Mouse (Mus musculus): ENCODE measurements around the gene Syne2. TPM values are rescaled to one million over a fixed set of nuclear protein-coding genes. Genes with fewer than 3 reads are reported as not detected.

The Syne2 gene
- total RNA-seq, 1 experiment: 15.0 TPM

GRCm38 (mm10) chr12:75983336-75983735, 165.4 kb downstream of the Syne2 start:
- H3K4me1 ChIP-seq (ENCODE audit: control insufficient read depth in 2 of 2, insufficient read depth in 2 of 2, low read length in 2 of 2, poor library complexity in 1 of 2): peaks cover 0 to 9% of the 10 kb centered on the region in 2 experiments; a peak in 2 of 4 replicates
- H3K36me3 ChIP-seq (ENCODE audit: control insufficient read depth, insufficient read depth, low read length, poor library complexity, severe bottlenecking): peaks cover 3% of the 10 kb centered on the region; the same call in 1 of the 2 replicates
- H3K9ac ChIP-seq (ENCODE audit: insufficient read depth, low read depth, low read length, poor library complexity, severe bottlenecking): no peak overlapping the region
- in situ Hi-C loops (cut with MboI; ENCODE audit: low sequenced_read_pairs in 2 of 2, unreplicated experiment in 2 of 2): no loop called here
- H3K9me3 ChIP-seq (ENCODE audit: control insufficient read depth, insufficient read depth, low read depth, low read length): no peaks in the 10 kb centered on the region
- no peak for TF ChIP-seq HCFC1 (IDR thresholded peaks at IDR 0.05; ENCODE audit: borderline replicate concordance, insufficient read depth, low read length)
- TF ChIP-seq MAFK (IDR thresholded peaks at IDR 0.05; ENCODE audit: insufficient read depth, low read depth, low read length): no peak
- H3K27ac ChIP-seq (ENCODE audit: insufficient read depth, low read depth, low read length, poor library complexity, severe bottlenecking): no peak overlapping the region
- H3K4me3 ChIP-seq (ENCODE audit: insufficient read depth in 1 of 2, low read depth in 1 of 2, low read length in 2 of 2, poor library complexity in 1 of 2, severe bottlenecking in 1 of 2): no peak overlapping the region
- no peak for DNase-seq (ENCODE audit: low read depth, low spot score)

- H3K36me3 ChIP-seq (ENCODE audit: control insufficient read depth, insufficient read depth, low read length, poor library complexity, severe bottlenecking): no peaks in the 10 kb centered on the region; the same call in 1 of the 2 replicates
- in situ Hi-C loops (cut with MboI; ENCODE audit: low sequenced_read_pairs in 2 of 2, unreplicated experiment in 2 of 2): no loop called here
- TF ChIP-seq ZC3H11A (IDR thresholded peaks at IDR 0.05; ENCODE audit: borderline replicate concordance, low read depth, low read length): 0 out of 2 replicates have a peak, but pooled peaks have one; percentile 10
- no peak for TF ChIP-seq HCFC1 (IDR thresholded peaks at IDR 0.05; ENCODE audit: borderline replicate concordance, insufficient read depth, low read length)
- no peak for DNase-seq (ENCODE audit: low read depth, low spot score)
- no peak overlapping the region for H3K27ac ChIP-seq (ENCODE audit: insufficient read depth, low read depth, low read length, poor library complexity, severe bottlenecking)
- no peaks in the 10 kb centered on the region for H3K4me1 ChIP-seq (ENCODE audit: control insufficient read depth in 2 of 2, insufficient read depth in 2 of 2, low read length in 2 of 2, poor library complexity in 1 of 2)
- no peak overlapping the region for H3K9ac ChIP-seq (ENCODE audit: insufficient read depth, low read depth, low read length, poor library complexity, severe bottlenecking)
- H3K4me3 ChIP-seq (ENCODE audit: insufficient read depth in 1 of 2, low read depth in 1 of 2, low read length in 2 of 2, poor library complexity in 1 of 2, severe bottlenecking in 1 of 2): no peak overlapping the region
- no peaks in the 10 kb centered on the region for H3K9me3 ChIP-seq (ENCODE audit: control insufficient read depth, insufficient read depth, low read depth, low read length)
These were observed 174.4 kb downstream of the Syne2 start for GRCm38 (mm10) chr12:75992226-75992858.

GRCm38 (mm10) chr12:75992946-75993345, 175.0 kb downstream of the Syne2 start:
- no peak for DNase-seq (ENCODE audit: low read depth, low spot score)
- Histone ChIP-seq H3K27ac (ENCODE audit: insufficient read depth, low read depth, low read length, poor library complexity, severe bottlenecking) (no peak overlapping the region), H3K4me1 (ENCODE audit: control insufficient read depth in 2 of 2, insufficient read depth in 2 of 2, low read length in 2 of 2, poor library complexity in 1 of 2) (no peaks in the 10 kb centered on the region), H3K9ac (ENCODE audit: insufficient read depth, low read depth, low read length, poor library complexity, severe bottlenecking) (no peak overlapping the region), H3K36me3 (ENCODE audit: control insufficient read depth, insufficient read depth, low read length, poor library complexity, severe bottlenecking) (no peaks in the 10 kb centered on the region; the same call in 1 of the 2 replicates), H3K4me3 (ENCODE audit: insufficient read depth in 1 of 2, low read depth in 1 of 2, low read length in 2 of 2, poor library complexity in 1 of 2, severe bottlenecking in 1 of 2) (no peak overlapping the region), H3K9me3 (ENCODE audit: control insufficient read depth, insufficient read depth, low read depth, low read length) (no peaks in the 10 kb centered on the region)
- no peak for TF ChIP-seq ZC3H11A (IDR thresholded peaks at IDR 0.05; ENCODE audit: borderline replicate concordance, low read depth, low read length)
- in situ Hi-C loops (cut with MboI; ENCODE audit: low sequenced_read_pairs in 2 of 2, unreplicated experiment in 2 of 2): no loop called here

GRCm38 (mm10) chr12:75995086-75995485, 177.2 kb downstream of the Syne2 start:
- no peaks in the 10 kb centered on the region for H3K4me1 ChIP-seq (ENCODE audit: control insufficient read depth in 2 of 2, insufficient read depth in 2 of 2, low read length in 2 of 2, poor library complexity in 1 of 2)
- no peaks in the 10 kb centered on the region for H3K36me3 ChIP-seq (ENCODE audit: control insufficient read depth, insufficient read depth, low read length, poor library complexity, severe bottlenecking)
- no peak for DNase-seq (ENCODE audit: low read depth, low spot score)
- in situ Hi-C loops (cut with MboI; ENCODE audit: low sequenced_read_pairs in 2 of 2, unreplicated experiment in 2 of 2): no loop called here
- no peaks in the 10 kb centered on the region for H3K9me3 ChIP-seq (ENCODE audit: control insufficient read depth, insufficient read depth, low read depth, low read length)
- TF ChIP-seq MAFK (IDR thresholded peaks at IDR 0.05; ENCODE audit: insufficient read depth, low read depth, low read length) (no peak), HCFC1 (IDR thresholded peaks at IDR 0.05; ENCODE audit: borderline replicate concordance, insufficient read depth, low read length) (no peak), ZNF384 (IDR thresholded peaks at IDR 0.05; ENCODE audit: low read depth, low read length) (no peak), CHD2 (IDR thresholded peaks at IDR 0.05; ENCODE audit: low read depth, low read length) (no peak), ZC3H11A (IDR thresholded peaks at IDR 0.05; ENCODE audit: borderline replicate concordance, low read depth, low read length) (no peak)
- H3K27ac ChIP-seq (ENCODE audit: insufficient read depth, low read depth, low read length, poor library complexity, severe bottlenecking): no peak overlapping the region
- H3K9ac ChIP-seq (ENCODE audit: insufficient read depth, low read depth, low read length, poor library complexity, severe bottlenecking): no peak overlapping the region
- H3K4me3 ChIP-seq (ENCODE audit: insufficient read depth in 1 of 2, low read depth in 1 of 2, low read length in 2 of 2, poor library complexity in 1 of 2, severe bottlenecking in 1 of 2): no peak overlapping the region

GRCm38 (mm10) chr12:75997547-75997946, 179.6 kb downstream of the Syne2 start:
- Histone ChIP-seq H3K27ac (ENCODE audit: insufficient read depth, low read depth, low read length, poor library complexity, severe bottlenecking) (no peak overlapping the region), H3K36me3 (ENCODE audit: control insufficient read depth, insufficient read depth, low read length, poor library complexity, severe bottlenecking) (no peaks in the 10 kb centered on the region), H3K4me3 (ENCODE audit: insufficient read depth in 1 of 2, low read depth in 1 of 2, low read length in 2 of 2, poor library complexity in 1 of 2, severe bottlenecking in 1 of 2) (no peak overlapping the region), H3K4me1 (ENCODE audit: control insufficient read depth in 2 of 2, insufficient read depth in 2 of 2, low read length in 2 of 2, poor library complexity in 1 of 2) (no peaks in the 10 kb centered on the region), H3K9ac (ENCODE audit: insufficient read depth, low read depth, low read length, poor library complexity, severe bottlenecking) (no peak overlapping the region), H3K9me3 (ENCODE audit: control insufficient read depth, insufficient read depth, low read depth, low read length) (no peaks in the 10 kb centered on the region)
- in situ Hi-C loops (cut with MboI; ENCODE audit: low sequenced_read_pairs in 2 of 2, unreplicated experiment in 2 of 2): no loop called here
- DNase-seq (ENCODE audit: low read depth, low spot score): no peak
- TF ChIP-seq MAFK (IDR thresholded peaks at IDR 0.05; ENCODE audit: insufficient read depth, low read depth, low read length) (no peak), HCFC1 (IDR thresholded peaks at IDR 0.05; ENCODE audit: borderline replicate concordance, insufficient read depth, low read length) (no peak), ZC3H11A (IDR thresholded peaks at IDR 0.05; ENCODE audit: borderline replicate concordance, low read depth, low read length) (no peak), CHD2 (IDR thresholded peaks at IDR 0.05; ENCODE audit: low read depth, low read length) (no peak), ZNF384 (IDR thresholded peaks at IDR 0.05; ENCODE audit: low read depth, low read length) (no peak)

All from ES-E14 (cell line).